Mouse (Mus musculus) kidney, postnatal 10 days (tissue): Measurements from ENCODE around the gene Scarf1.

ENCODE experiments used
- DNase-seq: peaks from one replicate; pipeline ENCODE4 v3.0.0; 2021; ENCODE audit warnings: mixed read lengths

Scarf1 gene

GRCm38 (mm10) chr11:75512301-75513018, 880 bp upstream of the Scarf1 start:
- no peak for DNase-seq

GRCm38 (mm10) chr11:75515186-75515585, 1.8 kb downstream of the Scarf1 start:
- DNase-seq = no peak

- peak; percentile 45 for DNase-seq
Measured at GRCm38 (mm10) chr11:75519834-75520633, 6.7 kb downstream of the Scarf1 start.

- no peak for DNase-seq
Measured at GRCm38 (mm10) chr11:75521609-75522008, 8.3 kb downstream of the Scarf1 start.

- DNase-seq = no peak
Measured at GRCm38 (mm10) chr11:75522793-75523192, 9.5 kb downstream of the Scarf1 start.

- no peak for DNase-seq
Measured at GRCm38 (mm10) chr11:75525531-75526125, 12.3 kb downstream of the Scarf1 start.

GRCm38 (mm10) chr11:75526943-75527342, 13.6 kb downstream of the Scarf1 start:
- no peak for DNase-seq

GRCm38 (mm10) chr11:75529771-75530170, 16.4 kb downstream of the Scarf1 start:
- DNase-seq = no peak

- DNase-seq = peak; percentile 99
Measured at GRCm38 (mm10) chr11:75530325-75530724, 17.0 kb downstream of the Scarf1 start.

GRCm38 (mm10) chr11:75530845-75531373, 17.6 kb downstream of the Scarf1 start:
- peak; percentile 54 for DNase-seq

- peak; percentile 98 for DNase-seq
Measured at GRCm38 (mm10) chr11:75531469-75532242, 18.3 kb downstream of the Scarf1 start, which contains the start of gene Slc43a2. TSS of gene Slc43a2 (plus strand) at chr11:75531694.

GRCm38 (mm10) chr11:75532340-75533277, 19.3 kb downstream of the Scarf1 start:
- DNase-seq = peak; percentile 60

GRCm38 (mm10) chr11:75533314-75534015, 20.1 kb downstream of the Scarf1 start:
- no peak for DNase-seq

GRCm38 (mm10) chr11:75534286-75535033, 21.1 kb downstream of the Scarf1 start:
- peak; percentile 39 for DNase-seq

- peak; percentile 37 for DNase-seq
Measured at GRCm38 (mm10) chr11:75535106-75535795, 21.9 kb downstream of the Scarf1 start.

GRCm38 (mm10) chr11:75536255-75537024, 23.1 kb downstream of the Scarf1 start:
- DNase-seq = no peak

GRCm38 (mm10) chr11:75537025-75537414, 23.7 kb downstream of the Scarf1 start:
- DNase-seq = no peak

GRCm38 (mm10) chr11:75537491-75538183, 24.3 kb downstream of the Scarf1 start:
- peak; percentile 63 for DNase-seq
